Mouse (Mus musculus) midbrain, embryonic 16.5 days (tissue): ENCODE measurements around the gene Ddi2. TPM values are rescaled to one million over a fixed set of nuclear protein-coding genes. Genes with fewer than 3 reads are reported as not detected.
A peak's percentile ranks its signal among the peaks of the same experiment; 100 is the strongest.

ENCODE experiments used
- ATAC-seq: fragments of 200-750 bp; cut with Nextera tagmentation; 2 replicates; pipeline ENCODE4 v1.8.0; 2017; ENCODE audit warnings: moderate TSS enrichment
- H3K27ac ChIP-seq: fragments of 300-500 bp; sonication (generic); 2 replicates; pipeline ENCODE4 v1.5.1; 2014; ENCODE audit warnings: mild to moderate bottlenecking, low read length, mixed read lengths
- H3K27me3 ChIP-seq: fragments of 300-500 bp; sonication (generic); 2 replicates; pipeline ENCODE4 v1.6.1; 2014; ENCODE audit warnings: low read depth, low read length, mixed read lengths; ENCODE audit not compliant: control insufficient read depth, insufficient read depth
- H3K36me3 ChIP-seq: fragments of 300-500 bp; sonication (generic); 2 replicates; pipeline ENCODE4 v1.6.1; 2014; ENCODE audit warnings: mild to moderate bottlenecking, low read length, moderate library complexity, mixed read lengths; ENCODE audit not compliant: control insufficient read depth, insufficient read depth
- H3K4me1 ChIP-seq: fragments of 300-500 bp; sonication (generic); 2 replicates; pipeline ENCODE4 v1.6.1; 2014; ENCODE audit warnings: mild to moderate bottlenecking, low read length, mixed read lengths; ENCODE audit not compliant: control insufficient read depth, insufficient read depth
- H3K4me2 ChIP-seq: fragments of 300-500 bp; sonication (generic); 2 replicates; pipeline ENCODE4 v1.6.1; 2014; ENCODE audit warnings: mild to moderate bottlenecking, low read length, mixed read lengths
- H3K4me3 ChIP-seq: fragments of 300-500 bp; sonication (generic); 2 replicates; pipeline ENCODE4 v1.5.1; 2014; ENCODE audit warnings: low read depth, mild to moderate bottlenecking, low read length, moderate library complexity, mixed read lengths
- H3K9ac ChIP-seq: fragments of 300-500 bp; sonication (generic); 2 replicates; pipeline ENCODE4 v1.6.1; 2014; ENCODE audit warnings: low read depth, low read length, mixed read lengths
- H3K9me3 ChIP-seq: fragments of 300-500 bp; sonication (generic); replicated peaks from 2 replicates; pipeline ENCODE4 v1.6.1; 2014; ENCODE audit warnings: mild to moderate bottlenecking, low read length, mixed read lengths; ENCODE audit not compliant: control insufficient read depth, poor library complexity, severe bottlenecking
- WGBS: fragments of 180-500 bp; shearing (Covaris S2); extraction: QIAGEN DNeasy Blood & Tissue Kit; methylation state at CpG from one replicate; pipeline ENCODE4 v1.1.7; 2014; 5-methylcytosine and 5-hydroxymethylcytosine counted together
- polyA plus RNA-seq: library from polyadenylated mRNA; unstranded; fragments of >200 nt; fragmentation: Nextera tagmentation; extraction: Ambion mirVana; gene quantifications from 2 replicates; pipeline ENCODE4 v1.2.1, GENCODE M21; 2015

Ddi2 gene
- polyA plus RNA-seq, 1 experiment from 2014 or later: 10.0 TPM

DNA sequence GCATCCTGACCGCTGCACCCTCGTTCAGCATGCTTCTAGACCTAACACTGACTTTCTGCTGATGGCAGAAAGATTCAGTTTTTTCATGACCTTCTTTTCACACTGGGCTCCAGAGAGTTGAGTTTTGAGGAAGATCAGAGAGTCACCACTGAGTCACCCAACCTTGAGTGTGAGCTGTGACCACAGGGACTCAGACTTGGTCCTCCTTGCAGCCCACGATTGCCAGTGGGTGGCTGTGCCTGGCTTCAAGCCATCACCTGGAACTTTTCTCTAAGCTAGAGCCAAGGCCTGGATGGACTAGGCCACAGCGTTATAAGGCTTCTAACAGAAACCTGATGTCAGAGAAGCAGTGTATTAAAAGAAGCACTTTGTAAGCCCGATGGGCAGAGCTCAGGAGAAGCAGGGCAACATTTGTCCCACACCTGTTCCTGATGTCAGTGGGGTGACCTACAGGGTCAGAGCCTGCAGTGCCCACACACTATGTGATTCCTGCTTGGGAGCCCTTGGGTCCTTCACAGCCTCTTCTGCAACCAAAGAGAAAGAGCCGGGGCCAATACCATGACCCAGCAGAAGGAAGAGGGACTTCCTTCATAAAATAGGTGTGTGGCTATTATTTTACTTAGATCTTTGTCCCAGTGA lies 64.3 kb downstream of the Ddi2 start:
- Histone ChIP-seq H3K4me1 (peaks cover 7% of the 10 kb centered on the region; the same call in 1 of the 2 replicates), H3K27me3 (no peaks in the 10 kb centered on the region), H3K4me2 (no peak overlapping the region), H3K4me3 (no peak overlapping the region), H3K9ac (no peak overlapping the region), H3K9me3 (no peaks in the 10 kb centered on the region), H3K36me3 (no peaks in the 10 kb centered on the region; the same call in 1 of the 2 replicates), H3K27ac (no peak overlapping the region)
- ATAC-seq: no peak
- WGBS: 91% methylated on average over 6 of the region's 6 CpGs

DNA sequence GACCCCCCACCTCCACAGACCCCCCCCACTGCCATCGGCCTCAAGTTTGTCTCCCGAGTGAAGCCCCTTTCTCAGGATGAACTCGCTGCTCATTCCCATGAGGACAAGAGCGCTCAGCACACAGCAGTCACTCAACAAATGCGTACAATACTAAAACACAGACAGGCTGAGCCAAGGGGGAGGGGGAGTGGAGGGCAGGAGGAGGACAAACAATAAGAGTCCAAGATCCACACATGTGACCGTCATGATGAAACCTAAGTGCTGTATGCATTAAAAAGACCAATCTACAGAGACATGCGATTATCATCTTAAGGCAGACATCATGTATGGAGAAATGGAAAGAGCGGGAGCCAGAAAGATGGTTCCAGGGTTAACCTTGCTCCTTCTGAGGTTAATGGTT lies 66.3 kb downstream of the Ddi2 start:
- 70% methylated on average over 8 of the region's 8 CpGs for WGBS
- no peak for ATAC-seq
- no peak overlapping the region for H3K27ac ChIP-seq
- H3K4me3 ChIP-seq: no peak overlapping the region
- H3K9me3 ChIP-seq: no peaks in the 10 kb centered on the region
- H3K36me3 ChIP-seq: no peaks in the 10 kb centered on the region; the same call in 1 of the 2 replicates
- no peaks in the 10 kb centered on the region for H3K27me3 ChIP-seq
- no peak overlapping the region for H3K4me2 ChIP-seq
- H3K4me1 ChIP-seq: no peaks in the 10 kb centered on the region
- no peak overlapping the region for H3K9ac ChIP-seq

- Histone ChIP-seq H3K27ac (no peak overlapping the region), H3K36me3 (no peaks in the 10 kb centered on the region; the same call in 1 of the 2 replicates), H3K9me3 (no peaks in the 10 kb centered on the region), H3K4me1 (no peaks in the 10 kb centered on the region), H3K4me3 (no peak overlapping the region), H3K27me3 (no peaks in the 10 kb centered on the region), H3K9ac (no peak overlapping the region), H3K4me2 (no peak overlapping the region)
- ATAC-seq: no peak
- WGBS: 90% methylated on average over 12 of the region's 12 CpGs
These were observed 67.2 kb downstream of the Ddi2 start for GRCm38 (mm10) chr4:141655908-141656608.

DNA sequence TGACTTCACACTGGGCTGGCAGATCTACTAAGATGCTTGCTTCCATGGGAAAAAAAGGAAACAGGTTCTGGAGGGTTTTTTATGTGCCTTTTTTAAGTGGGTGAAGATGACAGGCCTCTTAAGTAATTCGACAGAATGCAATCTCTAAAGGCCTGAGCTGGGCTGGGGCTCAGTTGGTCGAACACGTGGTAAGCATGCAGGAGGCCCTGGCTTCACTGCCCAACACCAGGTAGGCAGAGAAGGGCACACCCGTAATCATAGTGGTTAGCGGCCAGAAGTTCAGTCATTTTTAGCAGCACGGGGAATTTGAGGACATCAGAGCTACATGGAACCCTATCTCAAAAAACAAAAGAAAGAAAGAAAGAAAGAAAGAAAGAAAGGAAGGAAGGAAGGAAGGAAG lies 68.7 kb downstream of the Ddi2 start:
- Histone ChIP-seq H3K27me3 (no peaks in the 10 kb centered on the region), H3K27ac (0 out of 2 replicates have a peak overlapping the region, but pooled peaks have one; percentile 33), H3K9me3 (no peaks in the 10 kb centered on the region), H3K4me3 (no peak overlapping the region), H3K9ac (no peak overlapping the region), H3K4me2 (no peak overlapping the region), H3K4me1 (no peaks in the 10 kb centered on the region), H3K36me3 (no peaks in the 10 kb centered on the region; the same call in 1 of the 2 replicates)
- 94% methylated on average over 6 of the region's 6 CpGs for WGBS
- ATAC-seq: no peak

- no peaks in the 10 kb centered on the region for H3K4me1 ChIP-seq
- H3K4me3 ChIP-seq: no peak overlapping the region
- no peak for ATAC-seq
- 90% methylated on average over 13 of the region's 13 CpGs for WGBS
- no peaks in the 10 kb centered on the region; the same call in 1 of the 2 replicates for H3K36me3 ChIP-seq
- H3K27me3 ChIP-seq: no peaks in the 10 kb centered on the region
- no peak overlapping the region for H3K27ac ChIP-seq
- no peak overlapping the region for H3K4me2 ChIP-seq
- H3K9ac ChIP-seq: no peak overlapping the region
- no peaks in the 10 kb centered on the region for H3K9me3 ChIP-seq
These were observed 69.4 kb downstream of the Ddi2 start for GRCm38 (mm10) chr4:141653813-141654212.

DNA sequence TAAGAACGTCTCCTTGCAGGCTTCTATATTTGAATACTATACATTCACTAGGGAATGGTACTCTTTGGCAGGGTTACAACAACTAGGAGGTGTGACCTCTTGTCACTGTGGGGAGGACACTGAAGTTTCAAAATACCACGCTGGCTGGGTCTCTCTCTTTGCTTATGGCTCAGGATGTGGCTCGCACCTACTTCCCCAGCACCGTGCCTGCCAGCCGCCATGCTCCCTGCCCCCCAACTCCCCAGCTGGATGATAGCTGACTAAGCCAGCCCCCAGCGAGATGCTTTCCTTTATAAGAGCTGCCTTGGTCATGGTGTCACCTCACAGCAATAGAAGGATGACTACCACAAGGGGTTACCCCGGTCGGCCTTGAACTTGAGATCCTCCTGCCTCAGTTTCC lies 70.2 kb downstream of the Ddi2 start:
- H3K27me3 ChIP-seq: no peaks in the 10 kb centered on the region
- H3K4me2 ChIP-seq: no peak overlapping the region
- H3K27ac ChIP-seq: no peak overlapping the region; the same call in 1 of the 2 replicates
- H3K9ac ChIP-seq: no peak overlapping the region
- no peaks in the 10 kb centered on the region for H3K4me1 ChIP-seq
- H3K4me3 ChIP-seq: no peak overlapping the region
- H3K36me3 ChIP-seq: no peaks in the 10 kb centered on the region; the same call in 1 of the 2 replicates
- 92% methylated on average over 8 of the region's 8 CpGs for WGBS
- H3K9me3 ChIP-seq: no peaks in the 10 kb centered on the region
- ATAC-seq: no peak

DNA sequence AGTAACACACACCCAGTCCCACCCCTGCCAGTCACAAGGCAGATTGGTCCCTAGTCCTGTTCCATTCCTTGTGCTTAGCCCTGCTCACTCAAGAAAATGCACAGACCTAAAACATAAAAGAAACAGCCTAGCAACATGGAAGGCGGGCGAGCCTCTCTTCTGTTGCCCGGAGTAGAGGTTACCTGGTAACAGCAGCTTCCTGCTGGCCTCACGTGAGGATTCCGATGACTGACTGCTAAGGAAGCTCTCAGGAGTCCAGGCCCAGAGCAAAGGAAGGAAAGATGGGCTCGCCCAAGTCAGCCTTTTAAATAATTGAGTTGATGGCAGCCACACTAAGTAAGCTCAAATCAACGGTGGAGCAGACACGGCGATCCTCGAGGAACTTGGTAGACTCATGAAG lies 71.3 kb downstream of the Ddi2 start:
- H3K27me3 ChIP-seq: no peaks in the 10 kb centered on the region
- H3K36me3 ChIP-seq: no peaks in the 10 kb centered on the region; the same call in 1 of the 2 replicates
- H3K4me2 ChIP-seq: no peak overlapping the region
- no peak overlapping the region for H3K27ac ChIP-seq
- no peak for ATAC-seq
- 85% methylated on average over 10 of the region's 10 CpGs for WGBS
- H3K9me3 ChIP-seq: no peaks in the 10 kb centered on the region
- H3K4me3 ChIP-seq: no peak overlapping the region
- no peaks in the 10 kb centered on the region for H3K4me1 ChIP-seq
- H3K9ac ChIP-seq: no peak overlapping the region

DNA sequence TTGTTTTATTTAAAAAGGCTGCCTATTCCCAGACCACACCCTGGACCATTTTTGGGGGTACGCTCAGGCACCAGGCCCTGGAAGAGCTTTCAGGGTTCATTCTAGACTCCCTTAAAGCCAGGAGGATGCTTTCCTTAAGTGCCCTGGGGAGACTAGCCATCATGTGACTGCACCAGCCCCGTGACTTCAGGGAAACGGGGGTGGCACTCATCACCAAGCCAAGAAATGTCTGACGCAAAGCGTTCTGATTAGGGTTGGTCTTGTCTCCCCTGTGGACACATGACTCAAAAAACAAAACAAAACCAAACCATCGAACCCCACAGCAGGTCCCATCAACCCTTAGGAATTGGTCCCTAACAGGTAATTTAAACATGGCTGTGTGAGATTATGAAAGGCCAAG lies 71.9 kb downstream of the Ddi2 start:
- H3K36me3 ChIP-seq: no peaks in the 10 kb centered on the region; the same call in 1 of the 2 replicates
- no peak overlapping the region for H3K27ac ChIP-seq

DNA sequence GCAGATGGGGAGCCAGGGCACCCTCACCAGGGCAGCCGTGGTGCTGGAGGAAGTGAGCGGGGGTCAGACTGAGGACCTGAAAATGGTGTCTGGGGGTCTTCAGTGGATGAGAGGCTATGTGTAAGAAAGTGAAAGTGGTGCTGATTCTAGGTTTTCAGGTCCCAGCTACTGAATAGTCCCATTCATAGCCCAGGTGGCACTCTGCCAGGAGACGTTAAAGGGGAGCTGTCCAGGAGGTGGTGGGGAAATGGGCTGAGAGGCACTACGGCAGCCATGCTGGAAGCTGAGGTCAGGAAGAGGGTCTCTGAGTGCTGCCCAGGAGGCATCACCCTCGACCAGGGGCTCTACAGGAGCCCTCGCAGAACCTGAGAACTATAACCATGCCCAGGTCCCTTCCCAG lies 74.0 kb downstream of the Ddi2 start:
- Histone ChIP-seq H3K36me3 (no peaks in the 10 kb centered on the region; the same call in 1 of the 2 replicates), H3K27me3 (no peaks in the 10 kb centered on the region), H3K27ac (no peak overlapping the region), H3K9ac (no peak overlapping the region), H3K9me3 (no peaks in the 10 kb centered on the region), H3K4me1 (no peaks in the 10 kb centered on the region), H3K4me2 (no peak overlapping the region), H3K4me3 (no peak overlapping the region)
- no peak for ATAC-seq
- 77% methylated on average over 6 of the region's 6 CpGs for WGBS

More for the DNA sequence above, 71.9 kb downstream of the Ddi2 start:
- Histone ChIP-seq H3K4me3 (no peak overlapping the region), H3K4me1 (no peaks in the 10 kb centered on the region), H3K27me3 (no peaks in the 10 kb centered on the region), H3K4me2 (no peak overlapping the region), H3K9me3 (no peaks in the 10 kb centered on the region), H3K9ac (no peak overlapping the region)
- no peak for ATAC-seq
- 76% methylated on average over 6 of the region's 6 CpGs for WGBS
